Mouse (Mus musculus): ENCODE results near the gene Mdfi. TPM values are rescaled to one million over a fixed set of nuclear protein-coding genes. Genes with fewer than 3 reads are reported as not detected.

Gene Mdfi
- polyA plus RNA-seq, 1 experiment: 4.3 TPM

DNA sequence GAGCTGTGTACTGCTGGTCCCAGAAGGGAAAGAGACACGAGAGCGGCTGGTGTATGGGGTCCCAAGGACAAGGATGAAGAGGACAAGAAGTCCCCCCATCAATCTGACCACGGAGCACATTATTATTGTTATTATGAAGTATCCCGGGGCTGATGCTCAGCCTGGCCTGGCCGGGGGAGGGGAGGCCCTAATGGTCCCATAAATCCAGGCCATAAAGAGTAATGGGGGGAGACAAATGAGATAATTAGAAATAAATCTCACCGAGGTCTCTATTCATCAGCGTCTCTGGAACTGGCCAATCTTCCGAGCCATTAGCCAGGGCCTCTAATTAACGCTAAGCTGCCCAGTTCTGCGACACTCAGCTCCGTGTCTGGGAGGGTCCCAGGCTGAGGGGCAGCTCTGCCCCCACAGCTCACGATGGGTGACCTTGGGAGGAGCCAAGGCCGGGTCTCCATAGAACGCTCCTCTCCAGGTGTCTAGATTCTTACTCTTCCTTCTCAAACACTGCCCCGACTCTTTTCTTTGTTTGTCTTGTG is 23.2 kb downstream of the Mdfi start:
- WGBS: 53% methylated on average over 15 of the region's 15 CpGs
- no peak for DNase-seq (ENCODE audit: low read depth, low spot score)

DNA sequence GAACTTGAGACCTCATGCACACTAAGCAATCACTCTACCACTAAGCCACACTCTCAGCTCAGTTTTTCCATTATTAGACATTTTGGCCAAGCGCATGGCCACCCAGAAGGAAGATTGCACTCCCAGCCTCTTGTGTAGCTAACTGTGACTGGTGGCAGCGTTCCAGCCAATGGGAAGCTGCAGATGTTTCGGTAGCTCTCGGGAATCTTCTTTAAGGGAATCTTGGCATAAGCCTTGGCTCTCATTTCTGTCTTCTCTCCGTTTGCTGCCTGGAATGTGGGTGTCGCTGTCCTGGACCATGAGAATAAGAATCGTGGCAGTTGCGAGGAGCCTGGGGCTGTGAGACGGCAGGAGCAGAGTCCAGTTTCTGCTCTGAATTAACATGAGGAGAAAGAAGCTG is 28.3 kb downstream of the Mdfi start:
- WGBS: 66% methylated on average over 9 of the region's 9 CpGs
- no peak for DNase-seq (ENCODE audit: low read depth, low spot score)

DNA sequence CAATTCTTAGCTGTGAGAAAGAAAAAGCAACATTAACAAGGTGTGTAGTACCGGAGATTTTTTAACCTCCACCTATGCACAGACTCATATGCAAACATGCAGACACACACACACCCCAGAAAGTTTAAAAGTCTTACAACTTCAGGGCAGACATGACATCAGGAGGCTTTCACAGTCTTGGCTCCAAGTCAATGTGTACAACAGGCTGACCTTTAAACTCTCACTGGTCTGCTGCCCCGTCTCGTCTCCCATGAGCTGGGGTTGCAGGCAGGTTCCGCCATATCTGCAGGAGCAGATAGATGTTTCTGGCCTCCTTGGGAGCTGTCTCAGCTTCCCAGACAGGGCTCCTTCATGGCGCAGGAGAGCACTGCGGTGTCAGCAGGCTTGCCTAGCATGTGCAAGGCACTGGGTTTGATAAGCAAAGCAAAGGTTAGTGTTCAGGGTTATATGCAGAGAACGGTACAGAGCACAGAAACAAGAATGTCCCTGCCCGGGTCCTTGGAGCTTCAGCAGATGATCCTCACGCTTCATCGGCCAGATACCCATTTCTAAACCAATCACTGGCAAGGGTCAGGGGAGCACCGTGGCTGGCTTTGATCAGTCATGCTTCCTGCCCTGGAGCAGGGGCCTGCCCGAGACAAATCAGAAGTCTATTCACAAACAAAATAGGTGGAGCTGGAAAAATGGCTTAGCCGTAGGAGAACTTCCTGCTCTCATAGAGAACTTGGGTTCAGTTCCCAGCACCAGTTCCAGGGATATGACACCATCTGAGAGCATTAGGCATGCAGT is 29.2 kb downstream of the Mdfi start:
- WGBS: 49% methylated on average over 13 of the region's 13 CpGs
- no peak for DNase-seq (ENCODE audit: low read depth, low spot score)

DNA sequence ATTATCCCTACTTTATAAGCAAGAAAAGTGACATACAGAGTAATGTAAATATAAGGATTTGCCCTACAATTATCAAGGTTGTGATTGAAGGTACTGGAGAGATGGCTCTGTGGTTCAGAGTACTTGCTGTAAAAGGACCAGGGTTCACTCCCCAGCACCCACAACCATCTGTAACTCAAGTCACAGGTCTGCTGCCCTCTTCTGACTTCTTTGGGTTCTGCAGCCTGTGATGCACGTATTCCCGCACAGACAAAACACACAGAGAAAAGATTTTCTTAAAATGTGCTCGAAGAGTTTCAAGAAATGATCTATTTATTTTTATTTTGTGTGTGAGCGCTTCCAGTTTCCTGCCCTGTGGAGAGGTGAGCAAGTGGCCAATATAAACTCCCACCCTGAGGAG is 30.8 kb downstream of the Mdfi start:
- WGBS: 98% methylated on average over 4 of the region's 4 CpGs

DNA sequence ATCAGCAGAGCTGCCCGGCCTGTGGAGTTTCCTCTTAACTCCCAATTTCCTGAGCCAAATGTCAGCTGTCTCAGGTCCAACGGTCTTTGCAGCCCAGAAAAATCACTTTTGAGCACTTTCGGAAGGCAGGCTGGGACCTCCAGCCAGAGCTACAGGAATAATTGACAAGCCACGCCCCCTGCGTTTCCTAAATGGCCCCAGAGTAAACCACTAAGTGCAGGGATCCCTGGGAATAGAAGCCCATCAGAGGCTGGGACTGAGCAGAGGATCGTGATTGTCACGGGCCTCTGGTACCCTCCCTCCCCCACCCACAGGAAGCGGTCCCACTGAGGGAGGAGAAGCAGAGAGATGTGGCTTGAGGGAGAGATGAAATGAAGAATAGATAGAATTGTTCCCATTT is 31.7 kb downstream of the Mdfi start:
- WGBS: 27% methylated on average over 8 of the region's 8 CpGs
- DNase-seq (ENCODE audit: low read depth, low spot score): no peak

More for the DNA sequence above, 30.8 kb downstream of the Mdfi start:
- no peak for DNase-seq (ENCODE audit: low read depth, low spot score)

DNA sequence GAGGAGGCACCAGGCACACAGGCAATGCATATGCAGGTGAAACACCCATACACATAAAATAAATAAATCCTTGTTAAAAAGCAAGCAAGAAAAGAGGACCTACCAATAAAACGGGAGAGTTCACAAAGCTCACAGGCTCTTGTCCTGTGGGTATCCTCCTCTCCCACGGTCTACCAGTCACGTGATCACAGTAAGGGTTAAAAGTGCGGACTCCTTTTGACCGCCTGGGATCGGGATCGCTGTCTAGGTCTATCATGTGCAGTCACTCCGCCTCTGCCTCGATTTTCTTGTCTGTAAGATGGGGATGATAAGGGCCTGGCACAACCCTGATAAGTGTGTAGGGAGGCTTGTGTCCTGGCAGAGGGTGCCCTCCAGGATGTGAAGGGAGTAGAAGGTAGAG is 37.1 kb downstream of the Mdfi start:
- DNase-seq (ENCODE audit: low read depth, low spot score): no peak
- WGBS: 53% methylated on average over 9 of the region's 9 CpGs

DNA sequence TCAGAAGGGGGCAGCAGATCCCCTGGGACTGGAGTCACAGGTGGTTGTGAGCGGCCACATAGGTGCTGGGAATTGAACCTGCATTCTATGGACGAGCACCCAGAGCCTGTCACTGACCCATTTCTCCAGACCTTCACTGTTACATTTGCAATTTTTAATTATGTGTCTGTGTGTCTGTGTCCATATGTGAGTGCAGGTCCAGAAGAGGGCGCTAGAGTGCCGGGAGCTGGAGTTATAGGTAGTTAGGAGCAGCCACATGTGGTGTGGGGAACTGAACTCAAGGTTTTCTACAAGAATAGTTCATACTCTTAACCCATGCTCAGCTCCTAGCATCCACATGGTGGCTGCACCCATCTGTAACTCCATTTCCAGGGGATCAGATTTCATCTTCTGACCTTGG is 37.5 kb downstream of the Mdfi start:
- WGBS: 59% methylated on average over 4 of the region's 4 CpGs
- no peak for DNase-seq (ENCODE audit: low read depth, low spot score)

DNA sequence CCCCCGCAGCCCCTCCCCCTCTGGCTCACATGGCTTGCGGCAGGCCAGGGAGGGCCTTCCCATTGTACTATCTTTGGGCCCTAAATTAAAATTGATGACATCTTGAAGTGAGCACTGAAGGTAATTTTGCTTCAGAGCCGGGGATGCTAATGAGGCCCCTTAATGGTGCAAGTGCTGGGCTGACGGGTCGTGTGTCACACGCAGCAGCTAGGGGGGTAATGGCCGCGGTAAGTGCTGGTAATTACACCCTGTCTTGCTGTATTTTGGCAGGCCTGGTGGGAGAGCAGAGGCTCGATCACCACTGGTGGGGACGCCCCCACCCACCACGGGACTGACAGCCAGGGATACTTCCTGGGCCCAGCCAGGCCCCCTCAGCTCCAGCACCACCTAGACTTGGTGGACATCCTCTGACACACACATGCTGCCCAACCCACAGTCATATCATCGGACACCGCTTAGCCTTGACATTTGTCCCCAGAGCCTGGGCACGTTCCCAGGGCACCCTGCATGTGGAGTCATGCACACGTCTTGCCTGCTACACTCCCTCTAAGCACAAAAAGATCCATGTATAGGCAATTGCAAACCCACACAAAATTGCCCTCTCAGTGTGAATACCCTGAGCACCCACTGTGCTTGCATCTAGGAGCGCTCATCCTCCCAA is 38.2 kb downstream of the Mdfi start:
- no peak for DNase-seq (ENCODE audit: low read depth, low spot score)
- 68% methylated on average over 16 of the region's 16 CpGs for WGBS

DNA sequence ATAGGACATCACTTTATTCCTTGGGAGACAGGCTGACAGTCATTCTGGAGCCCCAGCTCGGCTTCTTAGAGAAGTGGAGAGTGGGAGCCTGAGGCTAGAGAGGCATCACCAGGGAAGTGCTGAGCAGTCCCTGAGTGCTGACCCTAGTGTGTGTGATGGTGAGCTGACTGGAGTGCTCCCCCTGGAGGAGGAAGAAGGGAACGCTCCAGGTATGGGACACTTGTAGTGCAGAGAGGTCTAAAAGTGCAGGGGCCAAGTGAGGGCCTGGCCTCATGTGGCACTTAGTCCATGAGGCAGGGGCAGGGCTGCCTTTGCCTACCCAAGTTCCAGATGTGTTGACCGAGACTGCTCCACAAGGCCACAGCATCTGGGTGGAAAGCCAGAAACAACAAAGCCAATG is 39.0 kb downstream of the Mdfi start:
- peak; percentile 18 for DNase-seq (ENCODE audit: low read depth, low spot score)
- WGBS: 59% methylated on average over 3 of the region's 3 CpGs

DNA sequence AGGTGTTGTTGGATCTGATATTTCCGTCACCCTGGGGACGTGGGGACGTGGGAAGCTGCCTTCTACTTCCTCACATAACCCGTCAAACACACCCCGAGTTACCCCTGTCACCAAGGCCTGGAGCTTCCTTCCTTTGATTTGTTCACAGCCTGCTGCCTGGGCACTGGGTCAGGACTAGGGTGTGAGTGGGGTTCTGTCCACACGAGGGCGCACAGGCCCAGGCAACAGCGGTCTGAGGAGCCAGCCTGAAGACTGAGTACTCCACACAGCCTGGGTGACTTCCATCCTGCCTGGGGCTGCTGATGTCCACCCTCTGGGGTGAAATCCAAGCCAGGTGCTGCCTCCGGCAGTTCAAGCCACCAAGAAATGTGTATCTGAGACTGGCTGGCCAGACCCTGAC is 41.1 kb downstream of the Mdfi start:
- peak; percentile 29 for DNase-seq (ENCODE audit: low read depth, low spot score)
- WGBS: 11% methylated on average over 9 of the region's 9 CpGs

DNA sequence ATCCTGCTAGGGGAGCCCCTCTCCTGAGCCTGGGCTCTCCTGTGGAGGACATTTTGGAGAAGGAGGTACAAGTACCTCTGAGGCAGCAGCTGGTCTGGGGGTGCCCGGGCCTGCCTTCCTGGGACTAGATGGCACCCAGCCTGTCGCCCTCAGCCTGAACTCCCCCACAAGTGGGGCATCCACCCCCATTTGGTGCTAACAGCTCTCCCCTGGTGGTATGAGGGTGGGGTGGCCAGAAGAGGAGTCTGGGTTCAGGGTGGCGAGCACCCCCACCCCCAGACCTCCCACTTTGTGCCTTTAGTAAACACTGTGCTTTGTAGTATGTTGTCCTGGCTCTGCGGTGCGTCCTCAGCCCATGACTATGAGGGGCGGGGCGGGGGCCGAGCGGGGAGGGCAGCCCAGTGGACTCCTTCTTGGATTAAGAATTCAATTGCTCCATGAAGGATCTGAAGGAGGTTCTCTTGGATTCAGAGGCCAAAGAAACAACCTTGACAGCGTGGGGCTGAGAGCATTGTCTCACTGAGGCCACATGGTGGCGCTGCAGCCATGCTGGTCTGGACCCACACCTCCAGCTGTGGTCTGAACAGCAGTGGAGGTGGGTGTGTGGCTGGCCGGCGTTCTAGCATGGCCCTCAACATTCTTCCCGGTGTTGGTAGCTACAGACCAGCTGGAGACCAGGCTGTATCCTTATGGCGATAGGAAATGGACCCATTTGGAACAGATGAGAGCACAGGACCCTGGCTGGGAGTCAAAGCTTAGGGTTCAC is 42.2 kb downstream of the Mdfi start:
- WGBS: 36% methylated on average over 15 of the region's 15 CpGs
- DNase-seq (ENCODE audit: low read depth, low spot score): peak; percentile 36

DNA sequence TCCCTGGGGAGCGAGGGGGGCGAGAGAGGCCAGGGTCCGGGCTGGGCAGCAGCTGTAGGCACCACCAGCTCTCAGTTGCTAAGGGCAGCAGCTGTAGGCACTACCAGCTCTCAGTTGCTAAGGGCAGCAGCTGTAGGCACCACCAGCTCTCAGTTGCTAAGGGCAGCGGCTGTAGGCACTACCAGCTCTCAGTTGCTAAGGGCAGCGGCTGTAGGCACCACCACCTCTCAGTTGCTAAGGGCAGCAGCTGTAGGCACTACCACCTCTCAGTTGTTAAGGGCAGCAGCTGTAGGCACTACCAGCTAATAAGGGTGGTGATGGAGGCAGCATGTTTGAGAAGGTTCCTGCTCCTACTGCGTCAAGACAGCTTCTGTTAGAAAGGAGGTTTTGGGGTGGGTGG is 45.5 kb downstream of the Mdfi start:
- WGBS: 93% methylated on average over 6 of the region's 6 CpGs
- DNase-seq (ENCODE audit: low read depth, low spot score): no peak

DNA sequence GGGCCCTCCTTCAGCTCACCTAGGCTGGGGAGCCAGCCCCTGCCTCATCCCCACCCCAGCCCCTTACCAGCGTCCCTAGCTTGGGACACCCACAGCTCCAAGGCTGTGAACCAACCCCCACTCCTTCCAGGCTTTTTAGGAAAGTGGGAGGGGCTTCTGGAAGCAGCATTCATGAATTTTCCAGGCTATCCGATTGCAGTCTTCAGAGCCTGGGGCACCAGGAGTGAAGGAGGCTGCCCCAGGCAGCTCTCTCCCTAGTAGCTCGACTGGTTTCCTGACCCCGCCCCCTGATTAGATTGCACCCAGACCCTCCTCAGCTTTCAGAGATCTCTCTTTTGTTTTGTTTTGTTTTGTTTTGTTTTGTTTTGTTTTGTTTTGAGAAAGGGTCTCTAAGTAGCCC is 46.2 kb downstream of the Mdfi start:
- no peak for DNase-seq (ENCODE audit: low read depth, low spot score)
- WGBS: 61% methylated on average over 4 of the region's 4 CpGs

DNA sequence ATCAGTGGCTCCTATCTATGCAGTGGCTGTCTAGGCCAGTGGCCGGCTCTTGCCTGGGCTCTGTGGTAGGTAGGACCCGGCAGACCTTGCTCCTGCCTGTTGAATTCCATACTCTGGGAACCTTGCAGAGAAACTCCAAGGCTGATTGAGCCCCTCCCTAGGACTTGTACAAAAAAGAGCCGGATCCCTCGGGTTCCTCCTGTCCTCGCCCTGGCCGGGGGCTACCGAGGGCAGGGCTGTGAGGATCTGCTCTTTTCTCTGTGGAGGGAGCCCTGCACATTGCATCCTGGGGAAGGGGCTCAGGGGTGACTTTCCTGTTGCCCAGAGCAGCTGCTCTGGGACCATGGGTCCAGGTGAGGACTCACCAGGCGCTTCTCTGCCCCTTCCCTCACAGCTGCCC is 46.9 kb downstream of the Mdfi start:
- DNase-seq (ENCODE audit: low read depth, low spot score): no peak
- 85% methylated on average over 8 of the region's 8 CpGs for WGBS

DNA sequence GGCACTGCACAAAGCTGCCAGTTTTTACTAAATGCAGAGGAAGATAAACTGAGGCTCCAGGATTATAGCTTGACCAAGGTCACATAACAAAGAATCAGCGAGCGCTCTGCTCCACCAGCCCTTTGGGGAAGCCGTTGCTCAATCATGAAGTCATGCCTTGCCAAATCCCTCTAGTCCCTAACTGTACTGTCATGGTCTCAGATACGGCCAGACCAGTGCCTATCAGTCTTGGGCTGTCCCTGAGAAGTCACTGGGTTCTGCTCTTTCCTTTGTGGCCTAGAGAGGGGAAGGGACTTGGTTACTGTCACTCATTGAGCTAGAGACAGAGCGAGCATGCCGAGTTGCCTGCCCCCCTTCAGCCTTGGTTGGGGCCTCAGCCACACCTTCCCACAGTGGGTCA is 50.1 kb downstream of the Mdfi start:
- 79% methylated on average over 6 of the region's 6 CpGs for WGBS
- DNase-seq (ENCODE audit: low read depth, low spot score): no peak

DNA sequence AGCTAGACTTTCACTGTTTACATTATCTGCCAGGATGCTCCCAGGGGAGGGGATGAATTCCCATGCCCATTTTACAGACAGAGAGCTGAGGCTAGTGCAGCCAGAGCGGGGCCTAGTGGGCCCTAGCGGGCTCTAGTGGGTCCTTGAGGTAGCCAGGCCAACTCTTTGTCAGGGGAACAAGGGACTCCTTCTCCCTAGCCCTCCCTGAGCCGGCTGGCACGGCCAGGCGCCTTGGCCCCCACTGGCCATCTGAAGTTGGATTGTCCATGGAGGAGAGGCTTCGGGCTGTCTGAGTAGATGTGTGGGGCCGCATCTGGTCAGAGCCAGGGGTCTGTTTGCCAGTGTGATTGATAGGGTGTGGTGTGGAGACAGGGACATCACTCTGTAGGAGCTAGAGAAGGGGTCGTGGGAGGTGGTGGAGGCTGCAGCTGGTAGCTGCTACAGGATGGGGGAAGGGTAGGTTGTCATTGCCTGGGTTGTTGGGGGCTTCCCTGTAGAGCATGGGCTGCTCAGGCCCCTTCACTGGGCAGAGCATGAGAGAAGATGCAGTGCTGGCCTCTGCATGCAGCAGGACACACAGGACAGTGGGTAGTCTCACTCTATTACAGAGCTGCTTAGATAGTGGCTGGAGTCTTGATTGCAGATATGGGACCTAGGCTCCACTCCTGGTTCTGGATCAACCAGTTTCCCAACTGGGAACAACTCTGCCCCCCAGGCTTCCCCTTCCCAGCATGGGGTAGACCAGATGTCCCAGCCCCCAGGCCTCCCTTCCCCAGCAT is 50.9 kb downstream of the Mdfi start:
- WGBS: 90% methylated on average over 8 of the region's 8 CpGs
- DNase-seq (ENCODE audit: low read depth, low spot score): no peak

DNA sequence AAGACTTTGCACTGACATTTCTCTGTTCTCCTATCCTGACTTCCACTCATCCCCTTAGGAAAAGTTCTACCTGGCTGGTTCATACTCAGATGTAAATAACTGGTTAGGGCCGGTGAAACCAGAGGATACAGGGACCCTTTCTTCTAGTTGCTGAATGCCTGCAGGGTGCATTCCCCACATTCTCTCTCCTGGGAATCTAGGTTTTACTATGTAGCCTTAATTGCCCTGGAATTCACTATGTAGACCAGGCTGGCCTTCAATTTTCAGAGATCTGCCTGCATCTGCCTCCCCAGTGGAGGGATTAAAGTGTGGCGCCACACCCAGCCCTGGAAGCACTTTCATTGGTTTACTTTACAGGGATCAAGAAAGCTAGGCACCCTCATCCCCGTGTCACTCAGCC is 52.0 kb downstream of the Mdfi start:
- no peak for DNase-seq (ENCODE audit: low read depth, low spot score)
- 81% methylated on average over 3 of the region's 3 CpGs for WGBS

DNA sequence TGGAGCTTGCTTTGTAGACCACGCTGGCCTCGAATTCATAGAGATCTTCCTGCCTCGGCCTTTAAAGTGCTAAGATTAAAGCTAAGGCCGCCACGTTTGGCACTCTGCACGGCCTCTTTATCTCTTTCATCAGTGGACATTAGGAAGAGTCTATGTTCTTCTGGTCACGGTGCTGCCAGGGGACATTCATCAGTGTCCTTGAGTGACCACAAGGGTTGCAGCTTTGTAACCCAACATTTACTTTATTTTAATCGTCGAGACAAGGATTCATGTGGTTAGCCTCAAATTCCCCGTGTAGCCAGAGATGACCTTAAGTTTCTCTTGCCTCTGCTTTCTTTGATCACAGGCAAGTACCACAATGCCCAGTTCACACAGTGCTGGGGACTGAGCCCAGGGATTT is 54.0 kb downstream of the Mdfi start:
- 85% methylated on average over 10 of the region's 10 CpGs for WGBS
- no peak for DNase-seq (ENCODE audit: low read depth, low spot score)

DNA sequence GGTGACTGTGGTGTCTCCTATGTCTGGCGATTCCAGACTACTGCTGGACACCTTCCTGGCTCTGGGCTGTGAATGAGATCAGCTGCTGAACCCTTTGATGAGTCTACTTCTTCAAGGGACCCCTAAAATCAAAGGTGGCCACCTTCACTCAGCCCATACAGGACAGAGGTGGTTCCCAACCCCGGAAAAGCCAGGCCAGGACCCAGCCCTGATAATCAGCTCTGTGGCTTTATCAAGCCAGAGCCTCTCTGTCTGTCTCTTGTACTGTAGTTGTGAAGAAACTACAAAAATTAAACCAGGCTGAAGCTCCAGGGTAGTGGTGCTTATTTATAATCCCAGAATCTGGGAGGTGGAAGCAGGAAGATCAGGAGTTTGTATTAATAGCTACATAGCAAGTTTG is 57.4 kb downstream of the Mdfi start:
- DNase-seq (ENCODE audit: low read depth, low spot score): no peak
- WGBS: 61% methylated on average over 2 of the region's 2 CpGs

DNA sequence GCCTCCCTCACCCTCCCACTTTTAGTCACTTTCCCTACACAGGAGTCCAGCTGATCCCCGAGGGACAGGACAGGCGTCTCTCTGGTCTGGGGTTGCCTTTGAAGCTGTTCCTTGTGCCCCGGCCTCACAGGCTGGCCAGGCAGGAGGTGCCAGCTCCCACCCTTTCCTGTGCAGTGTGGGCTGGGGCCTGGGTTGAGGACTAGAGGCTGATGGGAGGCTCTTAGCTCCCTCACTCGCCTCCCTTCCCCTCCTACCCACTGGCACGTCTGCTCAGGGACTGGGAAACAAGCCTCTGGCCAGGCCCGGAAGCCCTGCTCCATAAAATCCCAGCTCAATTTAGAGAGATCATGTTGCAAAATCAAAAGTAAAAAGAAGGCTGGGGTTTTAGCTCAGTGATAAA is 60.9 kb downstream of the Mdfi start:
- no peak for DNase-seq (ENCODE audit: low read depth, low spot score)
- 54% methylated on average over 6 of the region's 6 CpGs for WGBS
